Mouse (Mus musculus): Measurements from ENCODE around the gene Asb2. TPM values are rescaled to one million over a fixed set of nuclear protein-coding genes. Genes with fewer than 3 reads are reported as not detected.

Gene Asb2
- polyA plus RNA-seq, 1 experiment from 2014 or later, result 4.5 TPM

GRCm38 (mm10) chr12:103347406-103347805 is 8.4 kb downstream of the Asb2 start:
- 41% methylated on average over 5 of the region's 5 CpGs for WGBS
- no peak for TF ChIP-seq CTCF (IDR thresholded peaks at IDR 0.05; ENCODE audit: low read depth)
- DNase-seq (no peak), ATAC-seq (ENCODE audit: insufficient read depth) (no peak)
- Histone ChIP-seq H3K9ac (no peak overlapping the region), H3K4me3 (ENCODE audit: low read depth, low read length) (no peak overlapping the region), H3K4me1 (ENCODE audit: insufficient read depth) (no peaks in the 10 kb centered on the region), H3K27me3 (ENCODE audit: insufficient read depth, low read length) (no peaks in the 10 kb centered on the region), H3K4me2 (no peak overlapping the region), H3K9me3 (ENCODE audit: low read depth, low read length) (no peaks in the 10 kb centered on the region), H3K36me3 (ENCODE audit: insufficient read depth) (no peaks in the 10 kb centered on the region), H3K27ac (ENCODE audit: low read depth) (no peak overlapping the region)

GRCm38 (mm10) chr12:103346945-103347344 is 8.9 kb downstream of the Asb2 start:
- WGBS, result 62% methylated on average over 8 of the region's 8 CpGs
- Histone ChIP-seq H3K9ac (no peak overlapping the region), H3K36me3 (ENCODE audit: insufficient read depth) (no peaks in the 10 kb centered on the region), H3K27ac (ENCODE audit: low read depth) (no peak overlapping the region), H3K4me1 (ENCODE audit: insufficient read depth) (no peaks in the 10 kb centered on the region), H3K27me3 (ENCODE audit: insufficient read depth, low read length) (no peaks in the 10 kb centered on the region), H3K9me3 (ENCODE audit: low read depth, low read length) (no peaks in the 10 kb centered on the region), H3K4me2 (no peak overlapping the region), H3K4me3 (ENCODE audit: low read depth, low read length) (no peak overlapping the region)
- no peak for TF ChIP-seq CTCF (IDR thresholded peaks at IDR 0.05; ENCODE audit: low read depth)
- ATAC-seq (ENCODE audit: insufficient read depth), result no peak
- DNase-seq, result no peak

GRCm38 (mm10) chr12:103344934-103345333 is 10.9 kb downstream of the Asb2 start:
- Histone ChIP-seq H3K27ac (ENCODE audit: low read depth) (no peak overlapping the region), H3K36me3 (ENCODE audit: insufficient read depth) (no peaks in the 10 kb centered on the region), H3K4me1 (ENCODE audit: insufficient read depth) (no peaks in the 10 kb centered on the region), H3K9me3 (ENCODE audit: low read depth, low read length) (no peaks in the 10 kb centered on the region), H3K27me3 (ENCODE audit: insufficient read depth, low read length) (no peaks in the 10 kb centered on the region), H3K4me2 (no peak overlapping the region), H3K9ac (no peak overlapping the region), H3K4me3 (ENCODE audit: low read depth, low read length) (no peak overlapping the region)
- TF ChIP-seq CTCF (IDR thresholded peaks at IDR 0.05; ENCODE audit: low read depth), result no peak
- 63% methylated on average over 7 of the region's 7 CpGs for WGBS
- DNase-seq (no peak), ATAC-seq (ENCODE audit: insufficient read depth) (no peak)

GRCm38 (mm10) chr12:103343456-103343855 is 12.3 kb downstream of the Asb2 start:
- 63% methylated on average over 8 of the region's 8 CpGs for WGBS
- TF ChIP-seq CTCF (IDR thresholded peaks at IDR 0.05; ENCODE audit: low read depth), result no peak
- Histone ChIP-seq H3K9me3 (ENCODE audit: low read depth, low read length) (no peaks in the 10 kb centered on the region), H3K36me3 (ENCODE audit: insufficient read depth) (no peaks in the 10 kb centered on the region), H3K27me3 (ENCODE audit: insufficient read depth, low read length) (no peaks in the 10 kb centered on the region), H3K9ac (no peak overlapping the region), H3K27ac (ENCODE audit: low read depth) (no peak overlapping the region), H3K4me3 (ENCODE audit: low read depth, low read length) (no peak overlapping the region), H3K4me2 (no peak overlapping the region), H3K4me1 (ENCODE audit: insufficient read depth) (no peaks in the 10 kb centered on the region)
- DNase-seq (no peak), ATAC-seq (ENCODE audit: insufficient read depth) (no peak)

- no peaks in the 10 kb centered on the region for H3K4me1 ChIP-seq (ENCODE audit: insufficient read depth)
- TF ChIP-seq CTCF (IDR thresholded peaks at IDR 0.05; ENCODE audit: low read depth), result no peak
- ATAC-seq (ENCODE audit: insufficient read depth), result no peak
- no peak overlapping the region for H3K27ac ChIP-seq (ENCODE audit: low read depth)
- no peaks in the 10 kb centered on the region for H3K27me3 ChIP-seq (ENCODE audit: insufficient read depth, low read length)
- no peak overlapping the region for H3K4me3 ChIP-seq (ENCODE audit: low read depth, low read length)
- H3K36me3 ChIP-seq (ENCODE audit: insufficient read depth), result no peaks in the 10 kb centered on the region
- no peak overlapping the region for H3K4me2 ChIP-seq
- no peak overlapping the region for H3K9ac ChIP-seq
- no peak for DNase-seq
- no peaks in the 10 kb centered on the region for H3K9me3 ChIP-seq (ENCODE audit: low read depth, low read length)
- 86% methylated on average over 5 of the region's 5 CpGs for WGBS
These were observed 14.6 kb downstream of the Asb2 start for GRCm38 (mm10) chr12:103341212-103341611.

GRCm38 (mm10) chr12:103338162-103338798 is 17.5 kb downstream of the Asb2 start:
- H3K27me3 ChIP-seq (ENCODE audit: insufficient read depth, low read length), result no peaks in the 10 kb centered on the region
- no peak for TF ChIP-seq CTCF (IDR thresholded peaks at IDR 0.05; ENCODE audit: low read depth)
- ATAC-seq (ENCODE audit: insufficient read depth) (no peak; the same call in 1 of the 2 replicates), DNase-seq (no peak)
- no peaks in the 10 kb centered on the region for H3K36me3 ChIP-seq (ENCODE audit: insufficient read depth)
- H3K4me1 ChIP-seq (ENCODE audit: insufficient read depth), result no peaks in the 10 kb centered on the region
- WGBS, result 57% methylated on average over 14 of the region's 14 CpGs
- H3K4me3 ChIP-seq (ENCODE audit: low read depth, low read length), result no peak overlapping the region; the same call in 1 of the 2 replicates
- H3K4me2 ChIP-seq, result no peak overlapping the region
- no peaks in the 10 kb centered on the region for H3K9me3 ChIP-seq (ENCODE audit: low read depth, low read length)
- no peak overlapping the region; the same call in 1 of the 2 replicates for H3K27ac ChIP-seq (ENCODE audit: low read depth)
- no peak overlapping the region for H3K9ac ChIP-seq

GRCm38 (mm10) chr12:103336766-103337165 is 19.0 kb downstream of the Asb2 start:
- no peak overlapping the region for H3K4me2 ChIP-seq
- DNase-seq (no peak), ATAC-seq (ENCODE audit: insufficient read depth) (no peak)
- H3K9me3 ChIP-seq (ENCODE audit: low read depth, low read length), result no peaks in the 10 kb centered on the region
- WGBS, result 71% methylated on average over 3 of the region's 3 CpGs
- no peaks in the 10 kb centered on the region for H3K4me1 ChIP-seq (ENCODE audit: insufficient read depth)
- no peaks in the 10 kb centered on the region for H3K36me3 ChIP-seq (ENCODE audit: insufficient read depth)
- no peak overlapping the region for H3K27ac ChIP-seq (ENCODE audit: low read depth)
- H3K9ac ChIP-seq, result no peak overlapping the region
- no peak overlapping the region for H3K4me3 ChIP-seq (ENCODE audit: low read depth, low read length)
- no peaks in the 10 kb centered on the region for H3K27me3 ChIP-seq (ENCODE audit: insufficient read depth, low read length)
- TF ChIP-seq CTCF (IDR thresholded peaks at IDR 0.05; ENCODE audit: low read depth), result no peak
